Comparison of ENCODE assay signal across 9 mouse cellular contexts in the genomic region with DNA sequence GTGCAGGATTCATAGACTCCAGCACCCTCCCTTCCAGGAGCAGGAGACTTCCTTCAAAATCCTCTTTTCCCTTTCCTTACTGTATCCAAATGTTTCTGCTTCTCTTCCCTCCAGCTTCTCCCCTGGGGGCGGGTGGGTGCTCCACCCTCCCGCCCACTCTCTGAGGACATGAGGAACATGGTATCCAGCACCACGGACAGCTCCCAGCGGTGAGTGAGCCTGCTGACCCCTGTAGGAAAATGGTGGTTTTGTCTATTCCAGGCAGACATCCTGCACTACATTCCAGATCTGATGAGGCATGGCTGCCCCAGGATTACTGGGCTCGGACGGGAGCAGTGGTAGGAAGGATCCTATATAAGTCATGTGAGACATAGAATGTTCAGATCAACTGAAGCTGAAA. TPM values are rescaled to one million over a fixed set of nuclear protein-coding genes. Genes with fewer than 3 reads are reported as not detected.
DNase-seq lines count a peak whose midpoint lies in the region; ATAC-seq lines count a peak whose summit lies in the region.
"Had no signal": no experiment of that assay in that cellular context is flagged by ENCODE, and none has a peak within 500 bp of the region (broad histone marks: within the 10 kb centered on the region; RNA-seq: fewer than 3 reads in every experiment).

No protein-coding gene starts in this region.

- no peak overlapping the region for H3K9ac ChIP-seq in midbrain, embryonic 11.5 days (ENCODE audit: low read length)
- H3K9ac ChIP-seq: limb, embryonic 12.5 days had no signal

- no peak overlapping the region for H3K4me2 ChIP-seq in midbrain, embryonic 11.5 days
- H3K4me2 ChIP-seq: limb, embryonic 12.5 days had no signal

- H3K36me3 ChIP-seq in heart, embryonic 10.5 days = no peaks in the 10 kb centered on the region
- H3K36me3 ChIP-seq in midbrain, embryonic 11.5 days (ENCODE audit: control insufficient read depth, insufficient read depth, low read length) = peaks cover under 1% of the 10 kb centered on the region; the same call in 1 of the 2 replicates
- H3K36me3 ChIP-seq: limb, embryonic 12.5 days had no signal

- H3K27ac ChIP-seq in heart, embryonic 10.5 days = no peak overlapping the region
- H3K27ac ChIP-seq in midbrain, embryonic 11.5 days (ENCODE audit: low read depth, low read length) = no peak overlapping the region; the same call in 1 of the 2 replicates
- H3K27ac ChIP-seq: limb, embryonic 12.5 days had no signal

- no peaks in the 10 kb centered on the region for H3K9me3 ChIP-seq in heart, embryonic 10.5 days
- no peaks in the 10 kb centered on the region for H3K9me3 ChIP-seq in midbrain, embryonic 11.5 days (ENCODE audit: control insufficient read depth, low read length)

- peaks cover 1% of the 10 kb centered on the region for H3K4me1 ChIP-seq in heart, embryonic 10.5 days
- peaks cover 7% of the 10 kb centered on the region for H3K4me1 ChIP-seq in midbrain, embryonic 11.5 days (ENCODE audit: control insufficient read depth, insufficient read depth, low read length)
- H3K4me1 ChIP-seq: limb, embryonic 12.5 days had no signal

- ATAC-seq in granulocyte monocyte progenitor cell, adult 5-6 weeks (replicated peaks; ENCODE audit: poor library complexity, severe bottlenecking) = peak; percentile 91
- no peak for ATAC-seq in midbrain, embryonic 11.5 days (ENCODE audit: low FRiP score)

- DNase-seq in heart, embryonic 10.5 days (ENCODE audit: low spot score) = peak; percentile 86
- no peak for DNase-seq in heart, adult 11 months
- peak; percentile 66 for DNase-seq in c-Kit-positive CD71-positive TER-119-negative erythroid progenitor cells, embryonic 14.5 days (ENCODE audit: low read depth)
- DNase-seq in kidney, postnatal 10 days = peak; percentile 93
- peak; percentile 94 for DNase-seq in midbrain, embryonic 11.5 days (ENCODE audit: low spot score, missing footprints)
- peak; percentile 89 for DNase-seq in testis, postnatal 10 days (ENCODE audit: low spot score)
- no peak for DNase-seq in left cerebral cortex, adult 8-10 months (ENCODE audit: low spot score in 2 of 2)

- H3K4me3 ChIP-seq in heart, embryonic 10.5 days = no peak overlapping the region
- no peak overlapping the region for H3K4me3 ChIP-seq in midbrain, embryonic 11.5 days (ENCODE audit: low read depth, low read length)
- H3K4me3 ChIP-seq: limb, embryonic 12.5 days had no signal

- H3K27me3 ChIP-seq in heart, embryonic 10.5 days (ENCODE audit: insufficient read depth, poor library complexity, severe bottlenecking) = peaks cover 99% of the 10 kb centered on the region
- peaks cover 93% of the 10 kb centered on the region for H3K27me3 ChIP-seq in midbrain, embryonic 11.5 days (ENCODE audit: control insufficient read depth, insufficient read depth, low read length)

- WGBS in heart, embryonic 10.5 days = under 1% methylated on average over 6 of the region's 6 CpGs
- 4% methylated on average over 6 of the region's 6 CpGs for WGBS in midbrain, embryonic 11.5 days

RNA-seq across cellular contexts. Expression of a gene that starts 33.7 kb away (rescaled TPM):
- 0.09 and 8.2 TPM in 2 replicates for polyA plus RNA-seq in heart, embryonic 10.5 days (2016; fragmentation: Nextera tagmentation; extraction: Ambion mirVana)
- total RNA-seq in granulocyte monocyte progenitor cell, adult 5-6 weeks (2014; fragmentation: Nextera tagmentation) = not detected in 2 replicates
- not detected in 2 replicates for total RNA-seq in granulocyte monocyte progenitor cell, adult 5-6 weeks (2017)
- polyA plus RNA-seq in midbrain, embryonic 11.5 days (2014; fragmentation: Nextera tagmentation; extraction: Ambion mirVana) = 0.15 TPM in 1 of 2 replicates, not detected in the other
- not detected for total RNA-seq in left cerebral cortex, adult 8-10 months (2022)

Comparison
In these comparisons a context has a peak if more than half of its experiments do, and no peak if none do; other contexts are left out.
1. DNase-seq: peak in heart, embryonic 10.5 days (single experiment), c-Kit-positive CD71-positive TER-119-negative erythroid progenitor cells, embryonic 14.5 days (single experiment), kidney, postnatal 10 days (single experiment), midbrain, embryonic 11.5 days (single experiment) and testis, postnatal 10 days (single experiment); none in heart, adult 11 months (single experiment) and left cerebral cortex, adult 8-10 months (0 of 2).